Mouse (Mus musculus) frontal cortex, postnatal 25 days (tissue): ENCODE measurements around the gene Npepps.

Experiments used
- DNase-seq, 2 experiments: peaks; one replicate each; pipeline ENCODE4 v3.0.0; 2022; ENCODE audit warnings: low spot score in 2 of 2

The Npepps gene

DNA sequence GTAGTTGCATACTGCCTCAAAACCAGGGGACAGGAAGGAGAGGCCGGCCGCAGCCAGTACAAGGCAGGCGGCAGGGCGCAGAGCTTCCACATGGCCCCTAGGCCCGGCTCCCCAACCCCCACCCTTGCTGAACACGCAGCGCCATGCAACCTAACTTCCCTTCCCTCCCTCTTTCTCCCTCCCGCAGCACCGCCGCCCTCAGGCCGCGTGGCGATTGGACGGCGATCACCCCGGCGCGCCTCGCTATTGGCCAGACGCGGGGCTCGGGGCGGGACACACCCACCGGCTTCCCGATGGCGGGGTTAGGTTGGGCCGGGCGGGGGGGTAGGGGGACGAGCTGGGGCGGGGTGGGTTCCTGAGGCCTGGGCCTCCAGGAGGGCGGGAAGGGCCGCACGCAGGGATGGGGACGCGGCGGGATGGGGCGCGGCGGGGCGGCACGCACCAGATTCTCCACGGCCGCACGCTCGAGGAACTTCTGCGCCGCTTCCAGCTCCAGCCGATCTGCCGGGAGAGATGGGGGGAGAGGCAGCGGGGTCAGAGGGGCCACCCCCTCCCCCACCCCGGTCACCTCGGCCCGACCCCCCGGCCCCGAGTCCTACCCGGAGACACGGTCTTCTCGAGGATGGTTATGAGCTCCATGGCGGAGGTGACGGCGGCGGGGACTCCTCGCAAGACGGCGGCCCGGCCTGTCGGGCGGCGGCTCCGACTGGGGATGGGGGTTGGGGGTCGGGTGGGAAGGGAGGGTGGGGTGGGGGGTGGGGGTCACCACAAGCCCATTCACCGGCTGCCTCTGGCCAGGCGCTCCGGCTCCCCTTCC, 93.3 kb downstream of the Npepps start:
- DNase-seq = peak; percentile 89 to 94

DNA sequence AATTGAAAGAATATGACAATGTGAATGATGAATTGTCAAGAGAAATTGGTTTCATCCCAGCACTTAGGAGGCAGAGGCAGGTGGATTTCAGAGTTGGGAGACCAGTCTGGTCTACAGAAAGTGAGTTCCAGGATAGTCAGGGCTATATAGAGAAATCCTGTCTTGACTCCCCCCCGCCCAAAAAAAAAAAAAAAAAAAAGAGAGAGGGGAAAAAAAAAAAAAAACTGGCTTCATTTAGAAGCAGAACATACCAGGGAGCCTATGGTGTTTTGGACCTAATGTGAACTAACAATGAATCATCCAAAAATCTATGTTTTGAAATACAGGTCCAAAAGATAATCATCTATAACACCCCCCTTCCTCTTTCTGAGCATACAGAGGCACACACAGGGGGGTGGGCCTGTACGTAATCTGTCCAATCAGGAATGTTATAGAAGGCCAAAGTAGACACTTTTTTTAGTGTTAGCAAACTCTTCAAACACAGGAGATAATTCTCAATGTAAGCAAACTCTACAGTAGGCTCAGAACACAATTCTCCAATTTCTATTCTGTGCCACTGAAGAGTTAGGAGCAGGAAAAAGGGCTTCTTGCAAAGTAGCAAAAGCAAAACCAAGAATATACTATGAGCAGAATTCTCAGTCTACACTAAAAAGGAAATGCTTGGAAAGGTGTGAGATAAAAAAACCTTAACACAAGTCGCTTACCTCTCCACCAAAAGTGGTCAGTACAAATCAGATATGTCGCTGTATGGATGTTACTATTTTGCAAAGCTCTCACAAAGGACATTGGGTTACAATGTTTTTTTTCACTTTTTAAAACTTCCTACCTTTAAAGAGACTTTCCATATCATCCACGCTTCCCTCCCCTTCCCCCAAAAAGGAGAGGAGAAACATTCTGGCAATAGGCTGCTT, 94.5 kb downstream of the Npepps start:
- no peak for DNase-seq

DNA sequence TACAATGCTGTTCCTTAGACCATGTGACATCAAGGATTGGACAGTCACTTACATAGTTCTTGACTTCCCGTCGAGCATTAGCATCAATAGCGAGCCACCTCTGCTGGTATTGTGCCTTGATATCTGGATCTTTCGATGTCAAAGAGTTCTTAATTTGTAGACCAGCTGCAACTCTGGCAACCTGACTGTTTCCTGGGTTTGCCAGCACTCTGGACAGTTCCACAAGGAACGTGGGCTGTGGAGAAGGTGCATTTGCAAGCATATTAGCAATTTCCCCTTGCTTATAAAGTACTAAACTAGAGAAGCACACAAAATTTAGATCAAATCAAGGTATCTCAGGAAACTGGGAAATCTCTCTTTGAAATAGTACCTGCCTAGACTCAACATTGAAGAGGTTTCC, 95.6 kb downstream of the Npepps start:
- no peak for DNase-seq

DNA sequence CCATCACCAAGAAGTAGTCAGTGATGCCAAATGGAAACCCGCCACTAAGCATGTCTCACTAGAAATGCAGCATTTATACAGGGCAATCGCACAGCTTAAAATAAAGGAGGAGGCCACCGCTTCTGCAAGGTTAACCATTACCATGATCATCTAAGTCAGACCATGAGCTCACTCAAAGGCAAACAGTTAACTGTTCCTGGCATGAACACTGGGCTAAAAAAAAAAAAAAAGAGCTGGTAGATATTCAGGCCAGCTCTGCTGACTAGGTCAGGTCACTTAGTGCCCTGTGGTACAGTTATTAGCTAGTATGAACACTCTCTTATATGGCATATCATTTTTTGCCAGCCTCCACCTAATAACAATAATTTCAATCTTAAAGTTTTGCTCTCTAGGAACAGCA, 98.0 kb downstream of the Npepps start:
- no peak for DNase-seq

DNA sequence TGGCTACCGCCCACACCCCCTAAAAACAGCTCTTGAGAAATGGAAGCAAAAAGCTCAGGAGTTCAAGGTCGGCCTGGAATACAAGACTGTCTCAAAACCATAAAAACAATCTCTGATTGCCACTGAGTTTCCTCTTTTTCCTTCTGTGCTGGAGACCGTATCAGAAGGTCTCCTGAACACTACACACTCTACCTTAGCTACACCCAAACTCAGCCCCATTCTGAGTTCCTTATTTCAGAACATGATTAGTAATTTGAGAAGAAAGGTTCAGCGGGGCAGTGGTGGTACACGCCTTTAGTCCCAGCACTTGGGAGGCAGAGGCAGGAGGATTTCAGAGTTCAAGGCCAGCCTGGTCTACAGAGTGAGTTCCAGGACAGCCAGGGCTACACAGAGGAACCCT, 99.4 kb downstream of the Npepps start:
- DNase-seq = no peak

DNA sequence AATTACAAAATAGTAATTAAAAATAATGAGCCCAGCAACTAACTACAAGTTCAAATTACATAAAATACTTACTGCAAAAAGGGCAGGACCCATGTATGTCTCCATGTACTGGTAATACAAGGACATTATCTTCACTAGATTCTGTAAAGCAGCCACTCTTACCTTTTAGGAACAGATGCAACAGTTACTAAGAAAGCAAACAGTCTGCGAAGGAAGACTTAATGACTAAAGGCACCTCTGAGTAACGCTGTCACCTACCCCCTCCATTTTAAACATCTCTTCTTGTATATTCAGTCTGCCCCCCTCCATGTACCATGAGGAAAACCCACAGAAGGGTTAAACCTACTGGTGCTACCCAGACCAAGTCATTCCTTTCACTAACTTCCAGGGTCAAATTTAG, 102.2 kb downstream of the Npepps start:
- DNase-seq = no peak

DNA sequence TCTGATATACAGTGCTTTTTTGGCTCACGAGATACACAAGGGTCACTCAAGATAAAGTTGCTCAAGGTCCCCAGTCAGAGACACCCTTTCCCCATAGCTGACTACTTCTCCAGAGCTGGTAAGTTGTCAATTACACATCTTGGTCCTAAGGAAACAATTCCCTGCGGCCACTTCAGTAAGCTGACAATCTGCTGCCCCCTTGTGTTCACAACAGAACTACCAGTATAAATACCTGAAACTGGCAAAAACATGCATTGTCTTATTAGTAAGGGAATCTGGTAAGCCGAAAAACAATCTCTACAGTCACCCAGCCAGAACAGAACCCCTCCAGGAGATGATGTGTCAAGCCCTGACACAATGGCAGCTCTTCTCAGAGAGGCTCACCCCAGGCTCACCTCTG, 103.6 kb downstream of the Npepps start:
- DNase-seq = peak in 1 of 2 experiments; percentile 13

DNA sequence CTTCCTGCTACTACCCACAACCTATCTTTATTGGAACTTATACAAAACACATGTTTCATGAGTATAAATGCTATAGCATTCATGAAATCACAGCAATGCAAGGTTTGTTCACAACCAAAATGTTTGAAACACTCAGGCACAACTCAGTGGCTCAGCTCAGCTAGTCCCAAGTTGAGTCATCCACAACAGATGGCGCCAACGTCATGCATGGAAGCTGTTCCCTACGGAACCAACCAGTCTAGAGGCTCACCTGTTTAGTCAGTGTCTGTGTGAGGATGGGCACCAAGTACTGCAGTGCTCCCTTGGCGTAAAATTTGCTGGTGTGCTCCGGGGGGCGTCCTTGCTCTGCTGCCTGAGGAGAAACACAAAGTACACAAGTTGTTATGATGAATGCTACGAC, 104.9 kb downstream of the Npepps start:
- no peak for DNase-seq

DNA sequence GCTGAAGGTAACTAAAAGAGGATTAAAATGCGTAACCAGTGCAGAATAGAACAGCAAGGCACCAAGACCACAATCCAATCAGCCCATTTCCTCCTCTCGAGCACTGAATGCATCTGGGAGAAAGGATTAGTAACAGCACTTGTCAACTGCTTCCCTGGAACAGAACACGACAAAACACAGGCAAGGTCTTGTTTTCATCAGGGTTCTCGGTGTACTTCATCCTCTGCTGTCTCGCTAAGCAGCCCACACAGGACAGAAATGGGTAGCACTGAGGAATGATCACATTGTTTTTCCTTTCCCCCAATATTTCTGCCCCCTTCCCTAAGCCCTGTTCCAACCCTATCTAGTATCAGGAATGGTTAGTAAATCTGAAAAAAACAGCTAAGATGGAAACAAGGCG, 120.1 kb downstream of the Npepps start:
- DNase-seq = no peak

DNA sequence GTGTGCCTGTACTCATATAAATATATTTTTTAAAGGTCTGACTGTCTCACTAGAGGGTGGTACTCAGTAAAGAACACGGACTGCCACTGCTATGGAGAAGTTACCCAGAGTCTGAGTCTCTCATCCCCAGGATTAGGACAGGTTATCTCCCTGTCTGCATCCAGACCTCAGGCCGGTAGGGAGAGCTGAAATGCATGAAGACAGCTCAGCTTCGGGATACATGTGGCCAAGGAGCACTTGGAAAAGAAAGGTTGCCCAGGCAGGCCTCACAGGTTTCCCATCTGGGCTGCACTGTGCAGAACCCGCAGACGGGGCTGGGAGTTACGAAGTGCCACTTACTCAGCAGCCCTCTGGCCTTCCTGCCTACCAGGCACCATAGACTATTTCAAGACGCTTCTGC, 123.4 kb downstream of the Npepps start:
- no peak for DNase-seq
